Comparison of ENCODE assay signal across 18 mouse cellular contexts in genomic region chr3:68778354-68779040, GRCm38 (mm10).
"Had no signal": no experiment of that assay in that cellular context is flagged by ENCODE, and none has a peak within 500 bp of the region (broad histone marks: within the 10 kb centered on the region; RNA-seq: fewer than 3 reads in every experiment).

No protein-coding gene starts in this region.

- H3K27ac ChIP-seq: kidney, postnatal 0 days; limb, embryonic 12.5 days; liver, embryonic 14.5 days; midbrain, embryonic 12.5 days; neural tube, embryonic 15.5 days had no signal

- H3K4me2 ChIP-seq: limb, embryonic 12.5 days; lung, embryonic 14.5 days; midbrain, embryonic 12.5 days; neural tube, embryonic 15.5 days had no signal

- H3K9ac ChIP-seq: limb, embryonic 12.5 days; liver, embryonic 14.5 days; lung, embryonic 14.5 days; midbrain, embryonic 12.5 days; neural tube, embryonic 15.5 days had no signal

- H3K4me1 ChIP-seq: midbrain, embryonic 12.5 days; neural tube, embryonic 15.5 days had no signal

- H3K36me3 ChIP-seq: limb, embryonic 12.5 days; midbrain, embryonic 12.5 days; neural tube, embryonic 15.5 days had no signal

- DNase-seq: kidney, adult 9 months; kidney, postnatal 36 days; liver; lung, embryonic 14.5 days; lung, postnatal 10 days; lung, postnatal 4 days; right cerebral cortex, adult 18-20 months; right cerebral cortex, postnatal 4 days; spleen, adult 18-20 months; thymus, adult 18-20 months; thymus, postnatal 25 days had no signal

- H3K27me3 ChIP-seq: limb, embryonic 12.5 days; midbrain, embryonic 12.5 days; neural tube, embryonic 15.5 days had no signal

- H3K4me3 ChIP-seq: limb, embryonic 12.5 days; midbrain, embryonic 12.5 days; neural tube, embryonic 15.5 days had no signal

- ATAC-seq: intestine, embryonic 16.5 days; midbrain, embryonic 16.5 days had no signal

- H3K9me3 ChIP-seq: limb, embryonic 12.5 days; midbrain, embryonic 12.5 days; neural tube, embryonic 15.5 days had no signal
